Mouse (Mus musculus): ENCODE results near the gene Ptprn2. TPM values are rescaled to one million over a fixed set of nuclear protein-coding genes. Genes with fewer than 3 reads are reported as not detected.

The Ptprn2 gene
- total RNA-seq, 2 experiments from 2014 or later = 0.10 to 0.34 TPM

- DNase-seq (ENCODE audit: low spot score in 2 of 2) = no peak
These were observed 672.3 kb downstream of the Ptprn2 start for GRCm38 (mm10) chr12:117157660-117158386.

DNA sequence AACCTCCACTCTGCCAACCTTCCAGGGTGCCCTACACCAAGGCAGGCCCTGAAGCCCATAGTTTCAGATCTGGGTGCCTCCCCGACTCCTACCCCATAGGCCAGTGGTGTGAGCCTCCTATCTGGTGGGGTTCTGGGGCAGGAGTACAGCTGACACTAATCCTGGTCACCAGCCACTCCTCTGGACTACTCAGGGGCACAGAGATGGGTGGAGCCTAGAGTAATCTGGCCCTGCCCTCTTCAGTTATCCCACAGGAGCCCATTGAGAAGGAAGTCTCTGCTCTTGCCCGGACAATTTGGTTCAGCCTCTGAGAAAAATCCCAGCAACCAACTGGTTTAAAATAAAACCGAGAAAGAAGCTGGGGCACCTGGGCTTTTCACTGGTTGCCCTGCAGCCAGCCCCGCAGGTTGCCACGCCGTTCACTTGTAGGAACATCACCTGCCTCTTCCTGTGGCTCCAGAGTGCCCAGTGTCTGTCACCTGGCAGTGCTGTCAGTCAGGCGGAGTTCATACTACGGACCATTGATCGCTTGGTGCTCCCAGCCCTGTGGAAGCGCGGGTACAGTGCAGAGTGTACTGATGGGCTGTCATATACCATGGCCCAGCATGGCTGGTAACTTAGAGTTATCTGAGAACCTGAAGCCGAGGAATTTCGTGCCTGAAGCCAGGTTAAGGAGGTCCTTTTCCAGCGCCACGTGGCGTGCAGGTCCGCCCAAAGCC, 673.6 kb downstream of the Ptprn2 start:
- no peak for DNase-seq (ENCODE audit: low spot score in 2 of 2)

DNA sequence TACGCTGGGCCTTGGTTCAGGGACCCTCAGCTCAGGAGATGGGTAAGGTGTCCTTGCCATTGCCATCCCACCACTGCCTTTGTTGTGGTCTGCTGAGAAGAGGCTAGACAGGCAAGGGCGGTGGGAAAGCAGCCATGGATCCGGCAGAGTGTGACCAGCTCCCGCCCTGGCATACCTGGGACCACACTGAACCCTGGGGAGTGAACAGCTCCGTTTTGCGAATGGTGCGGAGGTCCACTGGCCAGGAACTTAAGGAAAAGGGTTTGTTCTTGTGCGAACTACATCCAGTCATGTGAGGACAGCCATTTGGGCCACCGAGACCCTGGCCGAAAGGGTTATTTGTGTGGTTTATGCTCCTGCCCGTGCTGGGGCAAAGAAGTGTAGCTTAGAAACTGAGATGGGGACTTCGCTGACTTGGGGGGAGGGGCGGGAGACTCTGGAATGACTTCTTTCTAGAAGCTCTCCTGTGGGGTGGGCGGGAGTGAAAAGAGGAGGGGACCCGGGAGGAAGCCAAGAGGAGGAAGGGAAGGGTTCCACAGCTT, 674.2 kb downstream of the Ptprn2 start:
- no peak for DNase-seq (ENCODE audit: low spot score in 2 of 2)

GRCm38 (mm10) chr12:117160211-117160891, 674.8 kb downstream of the Ptprn2 start:
- DNase-seq (ENCODE audit: low spot score in 2 of 2) = no peak

DNA sequence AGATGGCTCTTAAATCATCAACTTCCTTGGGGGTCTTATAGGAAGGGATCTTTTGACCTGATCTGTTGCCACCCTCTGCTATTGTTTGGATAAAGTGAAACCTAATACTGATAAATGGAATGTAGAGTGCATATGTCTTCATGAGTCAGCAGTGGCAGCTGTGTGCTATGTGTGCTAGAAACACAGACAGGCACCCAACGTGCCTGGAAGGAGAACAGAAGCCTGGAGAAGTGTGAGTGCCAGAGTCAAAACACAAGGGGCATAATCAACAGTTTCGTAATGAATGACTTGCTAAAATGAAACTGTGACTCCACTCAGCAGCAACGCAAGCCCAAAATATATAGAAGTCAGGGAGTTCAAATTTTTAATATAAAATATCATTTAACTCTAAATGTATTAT, 676.7 kb downstream of the Ptprn2 start:
- DNase-seq (ENCODE audit: low spot score in 2 of 2) = no peak

DNA sequence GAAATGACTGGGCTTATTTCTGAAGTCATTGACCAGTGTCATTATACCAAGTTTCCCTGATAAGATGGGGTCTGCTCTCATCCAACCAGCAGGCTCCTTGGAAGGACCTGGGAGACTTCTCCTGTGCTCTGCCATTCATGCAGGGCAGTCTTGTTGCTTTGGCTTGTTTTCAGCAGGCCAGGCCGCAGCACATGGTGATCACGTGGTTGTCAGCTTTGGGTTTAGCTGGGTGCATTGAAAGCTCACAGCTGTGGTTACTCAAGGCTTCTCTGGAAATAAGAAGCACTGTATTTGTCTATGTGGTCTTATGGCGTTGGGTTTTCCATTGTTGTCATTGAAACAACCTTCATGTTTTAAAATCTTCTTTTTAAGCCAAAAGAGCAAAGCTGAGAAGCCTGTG, 678.3 kb downstream of the Ptprn2 start:
- DNase-seq (ENCODE audit: low spot score in 2 of 2) = no peak

DNA sequence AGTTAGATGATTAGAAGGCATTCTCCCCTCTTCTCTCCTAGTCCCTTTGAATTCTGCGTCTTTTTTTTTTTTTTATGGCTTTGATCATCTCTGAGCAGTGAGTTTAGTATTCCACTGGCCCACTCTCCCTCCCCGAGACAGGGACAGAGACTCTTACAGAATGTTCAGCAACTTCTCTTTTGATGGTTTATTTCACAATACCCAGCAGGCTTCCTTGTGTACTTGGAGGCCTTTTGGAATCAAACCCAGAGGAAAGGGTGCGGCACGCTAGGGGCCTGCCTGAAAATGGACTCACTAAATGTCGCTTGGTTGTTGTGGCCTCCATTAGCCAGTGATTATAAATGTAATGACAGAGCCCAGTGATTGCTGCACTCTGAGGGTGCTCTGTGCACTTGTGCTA, 680.7 kb downstream of the Ptprn2 start:
- DNase-seq (ENCODE audit: low spot score in 2 of 2) = no peak

DNA sequence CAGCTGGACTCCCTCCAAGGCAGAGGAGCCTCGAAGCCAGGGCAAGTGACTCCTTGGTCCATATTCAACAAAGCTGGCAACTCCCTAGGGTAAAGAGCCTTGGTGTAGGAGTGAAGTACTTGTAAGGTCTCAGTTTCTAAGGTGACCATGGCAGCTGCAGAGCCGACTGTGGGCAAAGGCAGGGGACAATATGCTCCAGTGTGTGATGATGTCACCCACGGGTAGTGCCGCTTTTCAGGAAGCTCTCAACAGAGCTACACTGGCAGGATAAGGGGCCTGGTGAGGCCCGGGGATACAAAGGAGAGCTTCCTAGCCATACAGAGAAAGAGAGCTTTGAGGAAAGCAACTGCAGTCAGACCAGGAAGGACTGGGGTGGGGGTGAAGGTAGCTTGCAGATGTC, 684.1 kb downstream of the Ptprn2 start:
- no peak for DNase-seq (ENCODE audit: low spot score in 2 of 2)

GRCm38 (mm10) chr12:117172529-117172884, 687.0 kb downstream of the Ptprn2 start:
- DNase-seq (ENCODE audit: low spot score in 2 of 2) = no peak

DNA sequence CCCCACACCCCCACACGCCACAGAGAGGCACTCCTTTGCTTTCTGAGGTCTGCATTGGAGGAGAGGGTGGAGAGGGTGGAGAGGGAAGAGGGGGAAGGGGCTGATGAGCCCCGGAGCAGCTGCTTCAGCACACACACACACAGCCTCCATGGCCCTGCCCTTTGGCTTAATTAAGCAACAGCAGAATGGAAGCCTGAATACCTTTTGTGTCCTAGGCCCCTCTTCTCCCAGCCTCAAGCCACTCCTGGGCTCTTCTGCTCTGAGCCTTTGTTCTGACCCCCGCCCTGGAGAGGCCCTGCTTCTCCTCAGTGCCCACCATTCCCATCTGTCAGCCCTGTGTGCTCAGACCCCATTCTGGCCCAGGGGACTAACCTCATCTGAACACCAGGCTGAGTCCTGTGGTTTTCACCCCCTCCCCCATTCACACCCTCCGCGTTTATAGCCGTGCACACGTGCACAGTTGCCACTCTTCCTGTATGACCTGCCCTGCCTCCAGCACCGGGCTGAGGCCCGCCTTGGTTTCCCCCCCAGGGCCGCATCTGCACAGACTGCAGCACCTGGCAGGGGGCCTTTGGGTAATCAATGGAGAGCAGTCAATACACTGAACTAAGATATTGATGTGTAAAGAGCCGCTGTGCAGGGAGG, 687.5 kb downstream of the Ptprn2 start:
- no peak for DNase-seq (ENCODE audit: low spot score in 2 of 2)

DNA sequence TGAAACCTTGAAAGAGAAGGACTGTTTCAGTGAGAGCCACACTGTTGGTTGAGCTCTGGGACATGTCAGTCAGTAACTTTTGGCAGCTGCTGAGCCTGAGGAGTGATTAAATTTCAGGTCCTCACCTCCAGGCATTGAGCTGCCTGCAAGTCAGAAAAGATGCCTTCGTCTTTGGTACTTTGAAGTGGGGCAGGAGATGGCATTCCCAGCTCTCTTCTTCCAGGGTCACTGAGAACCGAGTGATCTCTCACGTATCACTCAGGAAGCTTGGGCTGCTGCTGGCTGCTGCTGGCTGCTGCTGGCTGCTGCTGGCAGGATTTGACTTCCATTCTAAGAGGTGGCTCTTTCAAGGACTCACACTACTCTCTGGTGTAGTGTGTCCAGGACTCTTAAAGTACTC, 688.7 kb downstream of the Ptprn2 start:
- no peak for DNase-seq (ENCODE audit: low spot score in 2 of 2)

GRCm38 (mm10) chr12:117175072-117175681, 689.7 kb downstream of the Ptprn2 start:
- DNase-seq (ENCODE audit: low spot score in 2 of 2) = no peak

DNA sequence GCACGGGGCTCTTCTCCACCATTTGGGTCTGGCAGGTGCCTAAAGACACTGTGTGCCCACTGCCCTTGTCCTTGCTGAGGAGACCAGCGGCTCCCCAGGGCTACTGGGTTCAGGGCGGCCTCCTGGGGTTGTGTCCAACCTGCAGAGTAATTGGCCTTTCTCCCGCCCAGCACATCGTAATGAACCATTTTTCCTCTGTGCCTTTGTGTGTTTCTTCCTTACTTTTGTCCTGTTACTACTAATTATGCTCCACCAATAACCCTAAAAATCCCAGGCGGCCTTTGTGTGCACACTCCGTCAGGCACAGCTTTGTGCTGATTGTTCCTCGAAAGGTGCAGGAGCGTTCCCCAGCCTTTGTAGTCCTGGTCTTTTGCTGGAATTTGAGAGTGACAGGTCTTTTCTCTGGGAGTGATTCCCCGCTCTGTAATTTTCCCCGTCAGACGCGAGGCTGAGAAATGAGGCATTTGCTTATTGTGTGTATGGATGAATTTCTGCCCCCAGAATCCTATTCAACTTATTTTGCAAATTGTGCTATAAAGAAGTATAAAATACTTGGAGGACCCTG, 690.8 kb downstream of the Ptprn2 start:
- no peak for DNase-seq (ENCODE audit: low spot score in 2 of 2)

DNA sequence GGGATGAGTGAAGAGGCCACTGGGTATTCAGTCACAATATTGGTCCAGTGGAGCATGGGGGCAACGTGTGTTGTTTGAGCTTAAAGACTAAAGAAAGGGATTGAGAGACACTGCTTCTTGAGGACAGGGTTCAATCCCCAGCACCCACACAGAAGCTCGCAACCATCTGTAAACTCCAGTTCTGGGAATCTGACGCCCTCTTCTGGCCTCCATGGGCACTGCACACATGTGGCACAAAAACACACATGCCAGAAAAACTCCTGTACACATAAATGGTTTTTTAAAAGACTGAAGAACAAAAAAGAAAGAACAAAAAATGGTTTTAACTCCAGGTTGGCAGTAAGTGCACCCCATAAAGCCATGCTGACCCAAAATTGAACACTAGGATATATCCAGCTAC, 701.6 kb downstream of the Ptprn2 start:
- DNase-seq (ENCODE audit: low spot score in 2 of 2) = no peak

DNA sequence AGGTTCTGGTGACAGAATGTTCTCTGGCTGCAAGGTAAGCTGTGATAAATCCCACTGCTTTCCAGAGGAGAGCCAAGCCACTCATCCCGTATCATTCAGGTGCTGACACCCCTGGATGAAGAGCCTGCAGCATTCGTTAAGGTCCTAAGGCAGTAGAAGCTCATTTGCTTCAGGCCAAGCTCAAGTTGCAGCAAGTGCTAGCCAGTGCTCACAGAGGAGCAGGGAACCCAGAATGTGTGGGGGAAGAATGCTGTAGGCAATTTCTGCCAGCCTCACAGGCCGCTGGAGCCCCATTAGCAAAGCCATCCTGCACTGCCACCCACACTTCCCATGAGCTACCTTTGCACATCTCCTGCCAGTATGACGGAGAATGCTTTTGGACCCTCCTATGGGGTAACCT, 706.5 kb downstream of the Ptprn2 start:
- DNase-seq (ENCODE audit: low spot score in 2 of 2) = no peak

DNA sequence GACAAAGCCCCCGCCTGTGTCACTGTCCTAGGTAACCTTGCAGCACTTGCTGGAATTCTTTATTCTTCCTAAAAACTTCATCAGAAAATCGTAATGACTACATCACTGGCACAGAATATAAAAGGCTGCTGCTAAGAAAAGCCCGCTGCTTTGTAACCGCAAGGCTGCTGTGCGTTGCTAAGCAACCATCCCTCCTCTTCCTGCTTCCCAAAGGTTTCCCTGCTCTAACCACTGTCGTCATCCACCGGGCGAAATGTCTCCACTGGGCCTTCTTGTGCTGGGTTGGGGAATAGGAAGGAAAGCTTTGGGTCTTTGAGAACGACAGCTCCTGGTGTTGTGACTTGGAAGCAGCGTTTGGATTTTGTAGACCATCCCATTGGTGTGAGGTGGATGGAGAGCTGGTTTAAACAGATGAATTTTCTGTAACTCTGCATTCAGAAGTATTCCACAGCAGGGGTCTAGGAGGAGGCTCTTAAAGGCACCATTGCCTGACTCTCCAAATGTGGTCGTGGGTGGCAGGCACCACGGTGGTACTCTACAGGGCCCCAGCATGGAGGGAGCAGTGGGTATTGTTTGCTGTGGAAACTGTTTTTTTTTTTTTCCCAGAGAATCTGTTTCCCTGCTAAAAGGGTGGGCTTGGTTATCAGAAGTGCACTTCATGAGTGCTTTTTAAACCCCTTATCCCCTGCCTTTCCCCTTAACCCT, 711.4 kb downstream of the Ptprn2 start:
- DNase-seq (ENCODE audit: low spot score in 2 of 2) = no peak

DNA sequence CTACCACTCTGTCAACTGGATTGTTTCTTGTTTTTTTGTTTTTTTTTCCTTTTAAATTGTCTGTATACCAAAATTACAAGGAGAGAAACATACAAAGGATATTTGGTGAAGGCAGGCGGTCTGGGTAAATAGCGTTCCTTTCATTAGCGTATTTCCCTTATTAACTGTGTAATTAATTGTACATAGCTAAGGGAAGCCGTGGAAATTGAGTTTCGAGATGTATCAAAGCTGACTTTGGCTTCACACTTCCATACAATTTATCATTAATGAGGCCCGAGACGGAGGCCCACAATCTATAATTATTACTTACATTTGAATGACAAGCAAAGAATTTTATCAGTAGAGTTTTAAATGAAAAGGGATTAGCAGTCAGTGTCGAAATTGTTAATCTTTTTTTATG, 712.6 kb downstream of the Ptprn2 start:
- no peak for DNase-seq (ENCODE audit: low spot score in 2 of 2)

GRCm38 (mm10) chr12:117200117-117200516, 714.6 kb downstream of the Ptprn2 start:
- peak in 1 of 2 experiments; percentile 24 for DNase-seq (ENCODE audit: low spot score in 2 of 2)

DNA sequence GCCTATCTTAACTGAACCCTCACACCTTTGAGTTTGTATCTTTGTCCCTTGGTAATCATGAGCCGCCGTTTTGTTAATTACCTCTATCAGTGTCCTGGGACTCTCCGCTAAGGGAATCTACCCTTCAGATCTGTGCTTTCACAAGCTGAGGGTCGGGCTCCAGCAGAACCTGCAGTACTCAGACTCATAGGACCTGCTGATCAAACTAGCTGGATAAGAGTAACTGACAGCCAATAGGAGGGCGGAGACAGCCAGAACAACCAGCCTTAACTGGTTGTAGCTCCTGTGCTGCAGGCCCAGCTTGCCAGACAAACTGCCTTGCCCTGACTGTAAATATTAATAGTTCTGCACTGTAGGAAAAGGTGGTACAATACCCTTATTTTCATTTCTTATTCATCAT, 715.1 kb downstream of the Ptprn2 start:
- no peak for DNase-seq (ENCODE audit: low spot score in 2 of 2)

DNA sequence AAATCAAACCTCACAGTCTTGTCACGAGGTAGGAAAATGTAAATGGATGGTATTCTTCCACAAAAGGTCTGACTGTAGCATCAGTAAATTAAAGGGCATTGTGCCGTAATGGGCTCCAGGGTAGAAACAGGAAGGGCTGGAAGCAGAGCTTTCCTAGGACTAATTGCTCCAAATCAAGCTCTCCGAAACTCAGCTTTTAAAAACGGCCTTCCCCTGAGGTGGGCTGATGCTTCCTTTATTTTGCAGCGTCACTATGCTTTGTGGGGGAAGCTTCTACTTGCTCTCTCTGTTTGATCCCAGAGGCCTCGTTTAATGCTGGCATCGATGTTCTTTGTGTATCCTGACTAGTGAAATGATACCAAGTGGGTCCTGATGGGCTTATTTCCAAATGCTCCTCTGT, 718.0 kb downstream of the Ptprn2 start:
- DNase-seq (ENCODE audit: low spot score in 2 of 2) = no peak

All from gastrocnemius, postnatal 4 days (tissue).